Mouse (Mus musculus) heart, adult 9 months (tissue): ENCODE measurements around the gene D6Ertd527e.

Source experiments
- DNase-seq, 2 experiments: peaks; one replicate each; pipeline ENCODE4 v3.0.0; 2022; ENCODE audit warnings: low spot score in 2 of 2

The D6Ertd527e gene

DNA sequence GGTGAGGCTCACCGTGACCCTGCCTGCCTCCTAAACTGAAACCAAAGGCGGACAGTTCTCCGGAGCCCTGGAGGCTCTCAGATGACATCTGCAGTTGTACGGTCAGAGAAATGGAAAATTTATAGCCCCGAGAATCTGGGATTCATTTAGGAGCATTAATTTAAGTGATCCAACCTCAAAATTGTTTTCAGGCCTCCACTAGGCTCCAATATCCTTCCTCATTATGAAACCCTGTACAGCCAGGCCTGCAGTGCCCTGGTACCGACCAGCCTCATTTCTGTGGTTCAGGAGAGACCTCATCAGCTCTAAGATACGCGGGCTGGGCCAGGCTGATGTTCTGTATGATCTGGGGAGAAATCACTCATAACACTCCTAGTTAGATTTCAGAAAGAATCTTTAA is 46.9 kb downstream of the D6Ertd527e start:
- DNase-seq = no peak

DNA sequence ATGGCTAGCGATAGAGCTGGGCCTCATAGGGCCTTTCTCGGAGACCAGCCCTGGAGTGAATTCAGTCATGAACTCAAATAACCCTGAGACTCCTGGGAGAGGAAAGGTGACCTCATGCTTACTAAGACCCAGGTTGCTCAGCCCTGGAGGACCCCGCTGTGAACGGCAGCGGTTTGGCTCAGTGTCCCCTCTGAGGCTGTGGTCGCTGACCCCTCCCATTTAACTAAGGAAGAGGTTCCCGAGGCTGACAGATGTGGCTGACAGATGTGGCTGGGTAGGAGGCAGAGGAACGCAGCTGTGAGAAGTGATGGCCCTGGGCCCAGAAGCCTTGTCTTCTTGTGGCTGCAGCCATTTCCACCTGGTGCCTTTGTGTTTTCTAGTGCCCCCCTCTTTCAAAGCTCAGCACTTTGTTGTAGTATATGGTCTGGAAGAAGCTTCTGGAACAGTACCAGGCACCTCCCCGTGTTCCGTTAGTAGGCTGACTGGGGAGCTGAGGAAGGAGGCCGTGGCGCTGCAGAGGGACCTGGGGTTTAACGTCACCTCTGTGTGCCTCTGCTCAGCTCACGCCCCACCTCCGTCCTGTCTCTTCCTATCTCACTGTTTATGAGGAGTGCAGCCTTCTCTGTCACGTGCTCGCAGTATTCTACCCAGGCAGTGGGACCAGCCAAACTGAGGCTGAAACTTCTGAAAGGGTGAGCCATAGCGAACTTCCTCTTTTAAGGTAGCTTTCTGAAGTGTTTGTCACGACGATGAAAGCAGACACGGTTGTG is 48.1 kb downstream of the D6Ertd527e start:
- DNase-seq = peak; percentile 55 to 60

DNA sequence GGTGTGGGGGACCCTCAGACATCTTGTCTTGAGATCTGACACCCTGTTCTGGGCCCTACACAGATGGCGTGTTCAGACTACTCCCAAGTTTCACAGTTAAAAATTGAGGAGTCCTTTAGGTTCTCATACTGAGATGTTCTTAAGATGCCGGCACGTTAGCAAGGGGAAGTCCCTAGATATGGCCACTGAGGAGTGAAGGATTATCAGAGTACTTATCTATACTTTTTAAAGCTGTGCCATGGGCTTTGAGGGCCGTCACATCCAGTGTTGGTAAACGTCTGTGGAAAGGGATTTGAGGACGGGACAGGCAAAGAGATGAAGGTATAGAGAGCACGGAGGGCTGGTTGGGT is 48.7 kb downstream of the D6Ertd527e start:
- DNase-seq = no peak

DNA sequence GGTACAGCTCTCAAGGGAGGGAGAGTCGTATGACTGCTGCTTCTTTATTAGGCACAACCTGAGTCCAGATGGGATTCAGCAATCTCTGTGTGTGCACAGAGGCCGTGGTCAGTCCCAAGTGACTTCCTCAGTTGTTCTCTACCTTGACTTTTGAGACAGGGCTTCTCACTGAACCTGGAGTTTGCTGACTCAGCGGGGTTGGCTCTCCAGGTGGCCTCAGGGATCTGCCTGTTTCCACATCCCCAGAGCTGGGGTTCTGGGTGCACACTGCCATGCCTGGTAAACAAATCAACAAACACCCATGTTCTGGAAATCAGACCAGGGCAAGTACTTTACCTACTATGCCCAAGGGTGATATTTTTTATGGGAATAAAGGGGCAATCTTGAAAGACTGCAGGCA is 49.3 kb downstream of the D6Ertd527e start:
- DNase-seq = no peak

DNA sequence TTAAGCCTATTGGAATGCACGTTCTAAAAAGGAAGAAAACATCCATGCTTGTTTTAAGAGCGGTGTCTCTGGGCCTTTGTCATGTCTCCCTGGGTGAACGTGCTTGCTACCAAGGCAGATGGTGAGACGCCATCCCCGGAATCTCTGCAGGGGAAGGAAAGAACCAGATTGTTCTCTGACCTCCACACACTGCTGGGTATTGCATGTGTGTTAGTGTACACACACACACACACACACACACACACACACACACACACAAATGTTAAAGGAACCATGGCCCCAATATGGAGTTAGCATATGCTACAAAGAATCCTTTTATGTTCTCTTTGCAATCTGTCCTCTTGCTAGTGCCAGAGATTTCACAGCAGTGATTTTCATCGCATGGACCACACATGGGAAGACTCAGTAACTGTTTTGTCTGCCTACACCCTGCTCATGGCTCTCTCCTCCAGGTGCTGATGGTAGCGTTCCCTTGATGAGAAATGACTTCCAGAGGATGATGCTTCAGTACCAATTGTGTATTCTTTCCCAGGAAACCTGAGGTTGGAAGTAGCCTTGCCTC is 53.6 kb downstream of the D6Ertd527e start:
- no peak for DNase-seq

DNA sequence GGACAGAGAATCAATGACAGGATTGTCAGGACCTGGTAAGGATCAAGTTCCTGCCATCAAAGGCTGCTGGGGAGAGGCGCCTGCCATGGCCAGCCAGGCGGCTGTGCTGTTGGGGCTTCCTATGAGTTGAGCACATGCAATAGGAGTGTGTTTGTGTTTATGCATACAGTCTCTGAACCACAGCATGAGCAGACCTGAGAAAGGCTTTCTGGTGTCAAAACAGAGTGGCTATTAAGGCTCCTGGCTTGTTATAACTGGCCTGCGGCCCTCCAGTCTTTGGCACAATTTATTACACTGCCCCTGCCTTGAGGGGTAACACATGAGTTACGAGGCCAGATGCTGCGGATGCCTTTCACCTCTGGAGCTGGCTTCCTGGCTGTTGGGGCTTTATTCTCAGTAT is 55.6 kb downstream of the D6Ertd527e start:
- no peak for DNase-seq

DNA sequence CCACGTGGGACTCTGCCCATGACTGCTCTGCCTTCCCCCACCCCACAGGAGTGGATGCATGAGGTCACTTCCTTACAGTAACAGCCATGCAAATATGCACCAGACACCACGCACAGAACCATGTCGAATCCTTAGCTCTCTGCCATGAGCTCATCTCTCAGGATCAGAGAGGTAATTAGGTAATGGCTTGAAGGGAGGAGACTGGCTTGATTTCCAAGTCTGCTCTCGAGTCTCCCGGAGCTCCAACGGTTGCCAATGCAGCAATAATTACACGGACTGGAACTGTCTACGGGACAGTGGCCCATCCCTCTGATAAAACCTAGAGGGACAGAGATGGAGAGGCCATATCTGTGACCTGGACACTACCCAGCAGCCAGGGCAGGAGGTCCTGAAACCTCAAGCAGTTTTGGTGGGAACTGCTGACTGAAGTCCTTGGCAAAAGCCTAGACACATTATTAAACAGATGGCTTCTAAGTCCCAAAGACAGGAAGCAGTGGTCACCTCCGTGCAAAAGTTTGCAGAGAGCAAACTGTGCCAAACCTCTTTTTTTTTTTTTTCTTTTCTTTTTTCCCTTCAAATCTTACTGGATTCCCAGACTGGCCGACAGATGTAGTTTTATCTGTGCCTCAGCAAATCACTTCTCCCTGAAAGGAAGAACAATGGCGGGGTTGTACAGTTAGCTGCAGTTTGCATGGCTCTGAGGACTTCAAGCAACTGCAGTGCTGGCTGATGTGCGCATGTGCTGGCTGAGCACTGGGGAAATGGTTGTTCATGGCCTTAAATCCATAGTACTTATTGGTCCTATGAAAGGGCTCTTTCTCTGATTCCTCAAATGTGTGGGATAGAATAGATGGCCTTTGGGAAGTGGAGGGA is 57.1 kb downstream of the D6Ertd527e start:
- DNase-seq = peak; percentile 24 to 29
